Mouse (Mus musculus) mesoderm, embryonic 11.5 days (tissue): ENCODE data around the gene C5ar1.
"Not testable (repeated sequence)": the region's sequence is repeated elsewhere in the genome, so short reads cannot be mapped to it uniquely, and the experiment has no call there.

Experiments used
- DNase-seq: peaks from one replicate; pipeline ENCODE4 v3.0.0-alpha.2; 2012; ENCODE audit warnings: low read depth, low spot score

Gene C5ar1

DNA sequence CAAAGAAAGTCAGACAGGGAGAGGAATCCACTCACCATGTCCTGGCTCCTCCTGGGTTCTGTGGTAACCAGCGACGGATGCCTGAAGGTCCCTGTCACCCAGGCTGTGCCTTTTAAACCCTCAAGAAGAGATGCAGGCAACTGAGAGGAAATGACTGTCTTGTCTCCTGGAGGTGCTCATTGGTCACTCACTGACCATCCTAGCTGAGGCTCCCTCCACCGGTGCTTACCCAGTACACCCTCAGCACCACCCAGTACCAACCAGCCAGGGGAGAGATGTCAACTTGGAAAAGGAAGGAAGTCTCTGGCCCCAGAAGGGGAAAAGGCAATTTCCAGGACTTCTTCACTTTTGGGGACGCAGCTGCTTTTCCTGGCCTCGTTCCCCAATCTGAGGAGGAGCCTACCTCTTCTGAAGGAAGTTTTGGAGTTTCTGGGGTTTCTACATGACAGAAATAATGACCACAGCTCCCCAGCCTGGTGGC lies at the start of gene C5ar1:
C5ar1 (minus strand) TSS at position 431 of the 481 bp plus-strand sequence.
- DNase-seq, result no peak

- no peak for DNase-seq
These were observed 49.4 kb upstream of the C5ar1 start for GRCm38 (mm10) chr7:16308555-16309317.

DNA sequence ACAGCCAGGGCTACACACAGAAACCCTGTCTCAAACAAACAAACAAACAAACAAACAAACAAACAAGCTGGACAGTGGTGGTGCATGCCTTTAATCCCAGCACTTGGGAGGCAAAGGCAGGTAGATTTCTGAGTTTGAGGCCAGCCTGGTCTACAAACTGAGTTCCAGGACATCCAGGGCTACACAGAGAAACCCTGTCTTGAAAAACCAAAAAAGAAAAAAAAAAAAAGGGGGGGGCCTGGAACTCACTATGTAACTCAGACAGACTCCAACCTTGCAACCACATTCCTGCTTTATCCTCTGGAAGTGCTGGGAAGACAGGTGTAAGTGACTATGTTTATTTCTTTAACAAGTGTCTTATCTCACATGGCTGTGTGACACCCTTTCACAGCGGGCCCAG lies 48.8 kb upstream of the C5ar1 start, which contains the start of gene Bbc3:
Bbc3 (plus strand) TSS at position 301 of the 400 bp plus-strand sequence.
- not testable (repeated sequence) for DNase-seq

GRCm38 (mm10) chr7:16307141-16307540 lies 47.8 kb upstream of the C5ar1 start:
- not testable (repeated sequence) for DNase-seq

DNA sequence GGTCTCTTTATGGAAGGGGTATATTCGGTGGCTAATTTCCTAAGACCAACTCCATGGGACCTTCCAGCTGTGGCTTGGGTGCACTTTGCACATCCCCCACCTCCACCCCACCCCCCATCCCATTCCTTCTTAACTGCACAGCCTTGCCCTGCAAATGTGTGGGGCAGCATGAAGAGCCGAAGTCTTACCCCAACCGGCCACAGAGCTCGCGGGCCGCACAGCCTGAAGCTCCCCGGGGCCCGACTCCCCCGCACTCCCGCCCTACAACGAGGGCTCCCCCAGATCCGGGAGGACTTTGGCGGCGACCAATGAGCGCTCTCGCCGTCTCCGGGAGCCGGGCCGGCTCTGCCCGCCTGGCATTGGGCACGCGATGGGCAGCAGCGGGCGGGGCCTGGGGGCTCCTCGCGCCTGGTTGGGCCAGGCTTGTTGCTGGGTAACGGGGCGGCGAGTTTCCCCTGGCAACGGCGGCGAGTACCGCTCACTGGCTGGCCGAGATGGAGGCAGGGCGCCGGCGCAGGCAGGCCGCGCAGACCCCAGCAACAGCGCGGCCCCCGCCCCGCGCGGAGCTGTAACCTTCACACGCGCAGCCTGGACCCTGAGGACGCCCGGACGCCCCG lies 40.2 kb upstream of the C5ar1 start:
- peak; percentile 88 for DNase-seq

DNA sequence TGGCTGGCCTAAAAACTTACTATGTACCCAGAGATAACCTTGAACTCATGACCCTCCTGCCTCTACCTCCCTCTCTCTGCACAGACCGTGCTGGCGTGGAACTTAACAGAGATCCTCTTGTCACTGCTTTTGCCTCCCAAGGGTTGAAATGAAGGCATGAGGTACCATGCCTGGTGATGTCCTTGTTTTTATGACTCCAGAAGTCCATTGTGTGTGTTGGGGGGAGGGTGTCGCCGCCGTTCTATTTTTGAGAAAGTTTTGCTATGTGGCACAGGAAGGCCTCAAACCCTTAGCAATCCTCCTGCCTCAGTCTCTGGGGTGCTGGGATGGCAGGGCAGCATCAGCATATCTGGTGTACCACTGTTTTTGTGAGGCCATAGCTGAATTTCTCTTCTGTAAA lies 39.6 kb upstream of the C5ar1 start:
- no peak for DNase-seq

- no peak for DNase-seq
These were observed 38.3 kb upstream of the C5ar1 start for GRCm38 (mm10) chr7:16297616-16298015.

- peak; percentile 82 for DNase-seq
These were observed 37.5 kb upstream of the C5ar1 start for GRCm38 (mm10) chr7:16296766-16297390.

GRCm38 (mm10) chr7:16296146-16296545 lies 36.8 kb upstream of the C5ar1 start:
- DNase-seq, result no peak

- peak; percentile 81 for DNase-seq
These were observed 36.1 kb upstream of the C5ar1 start for GRCm38 (mm10) chr7:16295321-16295900.

- DNase-seq, result peak; percentile 95
These were observed 35.5 kb upstream of the C5ar1 start for GRCm38 (mm10) chr7:16294837-16295236.

GRCm38 (mm10) chr7:16294346-16294745 lies 35.0 kb upstream of the C5ar1 start:
- no peak for DNase-seq

GRCm38 (mm10) chr7:16287791-16288190 lies 28.5 kb upstream of the C5ar1 start:
- DNase-seq, result no peak

DNA sequence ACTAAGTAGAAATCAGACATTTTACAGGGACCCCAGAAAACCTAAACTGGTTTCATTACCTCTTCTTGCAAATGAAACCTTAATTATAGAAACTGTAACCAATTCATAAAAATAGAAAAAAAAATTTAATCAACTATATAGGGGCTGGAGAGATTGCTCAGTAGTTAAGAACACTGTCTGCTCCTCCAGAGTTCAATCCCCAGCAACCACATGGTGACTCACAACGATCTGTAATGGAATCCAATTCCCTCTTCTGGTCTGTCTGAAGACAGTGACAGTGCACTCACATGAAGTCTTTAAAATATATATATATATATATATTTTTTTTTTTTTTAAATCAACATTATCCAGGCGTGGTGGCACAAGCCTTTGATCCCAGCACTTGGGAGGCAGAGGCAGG lies 27.7 kb upstream of the C5ar1 start:
- DNase-seq, result no peak

DNA sequence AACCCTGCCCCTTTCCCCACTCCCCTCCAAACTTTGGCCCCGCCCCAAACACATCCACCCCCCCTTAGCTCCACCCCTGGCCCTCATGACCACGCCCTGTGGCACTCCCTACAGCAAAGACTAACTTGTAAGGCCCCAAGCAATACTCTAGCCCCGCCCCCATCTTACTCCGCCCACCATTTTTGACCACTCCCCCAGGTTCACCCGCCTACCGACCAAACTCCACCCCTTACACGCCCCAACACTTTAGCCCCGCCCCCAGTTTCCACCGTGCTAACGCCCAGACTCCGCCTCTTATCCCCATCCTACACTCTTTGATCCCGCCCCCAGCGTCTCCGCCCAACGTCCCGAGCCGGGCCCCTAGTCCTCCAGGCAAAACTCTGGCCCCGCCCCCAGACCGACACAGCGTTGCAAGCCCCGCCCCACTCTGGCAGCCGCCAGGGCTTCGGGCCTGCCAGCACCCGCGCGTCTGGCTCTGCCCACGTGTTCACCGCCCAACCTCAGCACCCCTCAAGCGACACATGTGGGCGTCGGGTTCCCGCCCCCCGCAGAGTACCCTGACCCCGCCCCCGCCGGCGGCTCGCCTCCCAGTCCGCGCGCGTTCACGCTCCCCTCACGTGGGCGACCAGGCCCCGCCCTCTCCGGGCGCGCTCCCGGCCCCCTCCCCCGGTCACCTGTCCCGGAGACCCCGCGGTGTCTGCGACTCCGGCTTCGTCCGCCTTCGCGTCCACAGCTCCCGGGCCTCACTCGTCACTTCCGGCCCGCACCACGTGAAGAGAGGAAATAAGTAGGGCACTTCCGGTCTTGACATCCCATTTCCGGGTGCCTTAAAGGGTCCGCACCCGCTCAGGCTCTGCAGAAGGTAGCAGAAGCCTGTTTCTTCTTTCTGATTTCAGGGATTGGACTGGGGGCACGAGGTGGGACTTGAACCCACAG lies 27.0 kb upstream of the C5ar1 start, which contains the start of gene Ccdc9:
Ccdc9 (minus strand) TSS at position 770 of the 936 bp plus-strand sequence.
- DNase-seq, result peak; percentile 99

- peak; percentile 51 for DNase-seq
These were observed 26.2 kb upstream of the C5ar1 start for GRCm38 (mm10) chr7:16285450-16286025.

DNA sequence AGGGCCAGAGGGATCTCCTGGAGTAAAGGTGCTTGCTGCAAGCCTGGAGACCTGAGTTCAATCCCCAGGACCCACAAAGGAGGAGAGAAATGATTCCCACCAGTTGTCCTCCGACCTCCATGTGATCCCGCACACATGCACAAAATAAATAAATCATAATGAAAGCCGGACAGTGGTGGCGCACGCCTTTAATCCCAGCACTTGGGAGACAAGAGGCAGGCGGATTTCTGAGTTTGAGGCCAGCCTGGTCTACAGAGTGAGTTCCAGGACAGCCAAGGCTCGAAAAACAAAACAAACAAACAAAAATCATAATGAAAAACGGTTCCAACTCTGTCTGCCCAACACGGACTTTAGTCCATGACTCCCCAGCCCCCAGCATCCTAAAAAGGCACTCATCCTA lies 25.6 kb upstream of the C5ar1 start:
- DNase-seq, result no peak

- no peak for DNase-seq
These were observed 24.7 kb upstream of the C5ar1 start for GRCm38 (mm10) chr7:16284001-16284400.

- no peak for DNase-seq
These were observed 23.0 kb upstream of the C5ar1 start for GRCm38 (mm10) chr7:16282334-16282733.

DNA sequence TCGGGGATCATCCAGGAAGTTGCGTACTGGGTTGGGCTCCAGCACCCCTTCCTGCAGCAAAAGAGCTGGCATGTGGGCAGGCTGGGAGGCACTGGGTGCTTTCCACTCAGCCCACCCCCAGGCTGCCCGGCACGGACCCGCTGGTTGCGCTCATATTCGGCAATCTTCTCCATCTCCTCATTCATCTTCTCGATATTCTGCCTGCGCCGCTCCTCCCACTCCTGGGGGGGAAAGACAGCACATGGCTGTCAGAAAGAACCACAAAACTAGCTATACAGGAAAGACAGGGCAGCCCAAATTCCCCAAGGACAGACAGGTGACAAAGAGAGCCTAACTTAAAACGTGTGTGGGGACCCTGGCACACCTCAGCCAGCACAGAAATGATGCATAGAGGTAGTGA lies 21.4 kb upstream of the C5ar1 start:
- DNase-seq, result no peak
